Mouse (Mus musculus) heart, adult 2 months (tissue): Measurements from ENCODE around the gene Vps45. TPM values are rescaled to one million over a fixed set of nuclear protein-coding genes. Genes with fewer than 3 reads are reported as not detected.
"Not testable (repeated sequence)": the region's sequence is repeated elsewhere in the genome, so short reads cannot be mapped to it uniquely, and the experiment has no call there.

Experiments used
- DNase-seq, 2 experiments: peaks; one replicate each; pipeline ENCODE4 v3.0.0; 2021
- H3K27ac ChIP-seq: fragments of 200-600 bp; 2 replicates; pipeline ENCODE4 v1.8.1; 2022
- H3K27me3 ChIP-seq: fragments of 200-500 bp; 2 replicates; pipeline ENCODE4 v1.6.1; 2012; ENCODE audit warnings: mild to moderate bottlenecking, low read length, inconsistent platforms, mixed read lengths; ENCODE audit not compliant: control insufficient read depth, insufficient read depth
- H3K36me3 ChIP-seq: fragments of 200-500 bp; 2 replicates; pipeline ENCODE4 v1.6.1; 2012; ENCODE audit warnings: low read length, inconsistent platforms; ENCODE audit not compliant: control insufficient read depth, insufficient read depth
- H3K4me1 ChIP-seq: fragments of 200-500 bp; 2 replicates; pipeline ENCODE4 v1.6.1; 2011; ENCODE audit warnings: low read length; ENCODE audit not compliant: control insufficient read depth, insufficient read depth
- H3K4me3 ChIP-seq: fragments of 200-600 bp; 2 replicates; pipeline ENCODE4 v1.8.1; 2022
- H3K79me2 ChIP-seq: fragments of 200-500 bp; replicated peaks from 2 replicates; pipeline ENCODE4 v1.6.1; 2012; ENCODE audit warnings: mild to moderate bottlenecking, inconsistent platforms, low read length, moderate library complexity, mixed read lengths; ENCODE audit not compliant: control insufficient read depth, insufficient read depth
- H3K9ac ChIP-seq: fragments of 200-500 bp; 2 replicates; pipeline ENCODE4 v1.6.1; 2012; ENCODE audit warnings: low read depth, mild to moderate bottlenecking, control low read depth, inconsistent platforms, low read length, mixed read lengths
- CTCF ChIP-seq: fragments of 200-600 bp; IDR thresholded peaks from 2 replicates; pipeline ENCODE4 v1.8.1; 2022; ENCODE audit warnings: antibody characterized with exemption, mild to moderate bottlenecking, moderate library complexity
- EP300 ChIP-seq: fragments of 200-500 bp; IDR thresholded peaks from 2 replicates; pipeline ENCODE4 v1.6.1; 2011; ENCODE audit warnings: low read depth, low read length, control low read depth; ENCODE audit not compliant: insufficient read depth
- POLR2A ChIP-seq: fragments of 200-500 bp; IDR thresholded peaks from 2 replicates; pipeline ENCODE4 v1.6.1; 2011; ENCODE audit warnings: mild to moderate bottlenecking, low read depth, low read length, control low read depth; ENCODE audit not compliant: insufficient read depth
- WGBS: fragments of 180-500 bp; shearing (Covaris S2); methylation state at CpG from one replicate; pipeline ENCODE4 v1.1.7; 2018; 5-methylcytosine and 5-hydroxymethylcytosine counted together
- intact Hi-C: fragments of 180-260 bp; cut with DNase I; formaldehyde crosslinking; loops from one replicate; pipeline ENCODE4 v1.15.1; 2025
- polyA plus RNA-seq: library from polyadenylated mRNA; depleted of rRNA; stranded (reverse); fragments of >200 nt; gene quantifications from 2 replicates; pipeline ENCODE4 v1.2.3, GENCODE M21; 2012
- total RNA-seq, 2 experiments: library from RNA; stranded (reverse); gene quantifications; 2 replicates each; pipeline ENCODE4 v1.2.3; 2021

Vps45 gene
- total and polyA plus RNA-seq, 3 experiments, result 4.3 to 24.5 (median 23.0) TPM

GRCm38 (mm10) chr3:95972251-95972872 is 85.9 kb downstream of the Vps45 start:
- intact Hi-C loops, result no loop called here
- no peaks in the 10 kb centered on the region for H3K36me3 ChIP-seq
- peak overlapping the region; percentile 23 for H3K27ac ChIP-seq
- H3K4me1 ChIP-seq, result peaks cover 2% of the 10 kb centered on the region
- no peak overlapping the region for H3K9ac ChIP-seq
- H3K79me2 ChIP-seq, result no peaks in the 10 kb centered on the region
- peak; percentile 41; the same call in 1 of the 2 replicates for TF ChIP-seq POLR2A
- TF ChIP-seq EP300, result no peak
- WGBS, result 82% methylated on average over 12 of the region's 12 CpGs
- no peaks in the 10 kb centered on the region for H3K27me3 ChIP-seq
- H3K4me3 ChIP-seq, result no peak overlapping the region
- no peak for DNase-seq

- intact Hi-C loops, H3K4me3 ChIP-seq, DNase-seq, H3K9ac ChIP-seq, H3K4me1 ChIP-seq, H3K36me3 ChIP-seq, H3K79me2 ChIP-seq, H3K27ac ChIP-seq, H3K27me3 ChIP-seq: not testable (repeated sequence)
- WGBS, result 68% methylated on average over 7 of the region's 7 CpGs
Measured at GRCm38 (mm10) chr3:95970661-95971060, 87.6 kb downstream of the Vps45 start.

GRCm38 (mm10) chr3:95969277-95969676 is 89.0 kb downstream of the Vps45 start:
- H3K4me1 ChIP-seq, result peaks cover 1% of the 10 kb centered on the region
- TF ChIP-seq POLR2A, result no peak
- no peak for TF ChIP-seq CTCF
- TF ChIP-seq EP300, result no peak
- no peaks in the 10 kb centered on the region for H3K36me3 ChIP-seq
- DNase-seq, result no peak
- no peaks in the 10 kb centered on the region for H3K27me3 ChIP-seq
- no peaks in the 10 kb centered on the region for H3K79me2 ChIP-seq
- H3K9ac ChIP-seq, result no peak overlapping the region
- H3K4me3 ChIP-seq, result no peak overlapping the region
- H3K27ac ChIP-seq, result no peak overlapping the region
- intact Hi-C loops, result loop anchor here (5.0 kb wide), 1 partner anchor 33 kb away; no protein-coding TSS in a partner anchor
- 81% methylated on average over 1 of the region's 1 CpGs for WGBS

DNA sequence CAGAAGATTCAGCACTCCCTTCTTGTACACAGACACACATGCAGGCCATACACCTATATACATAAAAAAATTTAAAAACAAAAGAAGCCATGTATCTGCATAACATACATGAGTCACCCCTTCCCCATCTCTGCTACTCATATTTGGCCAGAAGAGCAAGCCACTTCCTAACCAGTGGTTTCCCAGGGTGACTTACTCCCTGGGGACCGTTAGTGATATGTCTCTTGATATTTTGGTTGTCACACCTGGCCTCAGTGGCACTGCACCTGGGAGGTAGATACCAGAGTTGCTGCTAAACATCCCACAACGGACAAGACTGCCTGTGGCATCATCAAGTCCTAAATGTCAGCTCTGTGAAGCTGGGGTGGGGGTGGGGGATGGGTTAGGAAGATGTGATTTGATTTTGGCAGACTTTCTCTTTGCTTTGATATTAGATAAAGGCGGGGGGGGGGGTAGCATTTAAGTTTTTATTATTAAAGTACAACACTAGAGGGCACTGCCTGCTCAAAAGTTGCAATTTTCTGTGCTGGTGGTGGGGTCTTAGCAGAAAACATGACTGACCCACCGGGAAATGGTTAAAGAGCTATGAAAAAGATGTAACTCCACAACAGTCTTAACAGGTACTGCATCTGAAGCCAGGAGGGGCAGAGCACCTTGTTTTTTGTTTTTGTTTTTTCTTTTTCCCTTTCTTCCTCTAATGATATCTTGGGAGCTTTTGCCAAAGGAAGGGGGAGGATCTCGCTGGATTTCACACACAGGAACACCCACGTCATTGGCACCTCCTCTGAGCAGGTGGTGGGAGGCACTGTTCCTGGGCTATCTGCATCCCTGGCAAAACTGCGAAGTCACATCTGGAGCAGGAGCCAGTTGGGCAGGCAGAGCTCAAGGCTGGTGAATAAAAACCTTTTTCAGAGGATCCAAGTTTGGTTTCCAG is 92.5 kb downstream of the Vps45 start:
- Histone ChIP-seq H3K4me1 (peaks cover 1% of the 10 kb centered on the region), H3K9ac (no peak overlapping the region), H3K27ac (no peak overlapping the region; the same call in 1 of the 2 replicates), H3K36me3 (no peaks in the 10 kb centered on the region), H3K27me3 (no peaks in the 10 kb centered on the region), H3K79me2 (no peaks in the 10 kb centered on the region), H3K4me3 (peak overlapping the region; percentile 22; the same call in 1 of the 2 replicates)
- intact Hi-C loops, result loop anchor here (1.0 to 5.0 kb wide), 3 partner anchors 37 to 181 kb away; no protein-coding TSS in a partner anchor
- peak; percentile 39 to 51 for DNase-seq
- TF ChIP-seq EP300 (no peak), POLR2A (no peak), CTCF (peak; percentile 77)
- WGBS, result 3% methylated on average over 7 of the region's 7 CpGs

GRCm38 (mm10) chr3:95963681-95964080 is 94.6 kb downstream of the Vps45 start:
- Histone ChIP-seq H3K4me1 (peaks cover 1% of the 10 kb centered on the region), H3K27ac (no peak overlapping the region), H3K27me3 (no peaks in the 10 kb centered on the region), H3K79me2 (no peaks in the 10 kb centered on the region), H3K36me3 (no peaks in the 10 kb centered on the region), H3K9ac (no peak overlapping the region), H3K4me3 (no peak overlapping the region)
- TF ChIP-seq CTCF (peak; percentile 74), EP300 (0 out of 2 replicates have a peak, but pooled peaks have one; percentile 23), POLR2A (no peak)
- intact Hi-C loops, result loop anchor here (2.0 kb wide), 1 partner anchor 183 kb away; no protein-coding TSS in a partner anchor
- no peak for DNase-seq
- 47% methylated on average over 4 of the region's 4 CpGs for WGBS

GRCm38 (mm10) chr3:95963230-95963629 is 95.0 kb downstream of the Vps45 start:
- no peaks in the 10 kb centered on the region for H3K36me3 ChIP-seq
- H3K79me2 ChIP-seq, result no peaks in the 10 kb centered on the region
- no peak overlapping the region for H3K4me3 ChIP-seq
- WGBS, result 58% methylated on average over 2 of the region's 2 CpGs
- H3K9ac ChIP-seq, result no peak overlapping the region
- intact Hi-C loops, result no loop called here
- TF ChIP-seq EP300 (no peak), POLR2A (no peak), CTCF (no peak)
- H3K27ac ChIP-seq, result no peak overlapping the region
- H3K4me1 ChIP-seq, result peaks cover 1% of the 10 kb centered on the region
- no peaks in the 10 kb centered on the region for H3K27me3 ChIP-seq
- DNase-seq, result no peak

DNA sequence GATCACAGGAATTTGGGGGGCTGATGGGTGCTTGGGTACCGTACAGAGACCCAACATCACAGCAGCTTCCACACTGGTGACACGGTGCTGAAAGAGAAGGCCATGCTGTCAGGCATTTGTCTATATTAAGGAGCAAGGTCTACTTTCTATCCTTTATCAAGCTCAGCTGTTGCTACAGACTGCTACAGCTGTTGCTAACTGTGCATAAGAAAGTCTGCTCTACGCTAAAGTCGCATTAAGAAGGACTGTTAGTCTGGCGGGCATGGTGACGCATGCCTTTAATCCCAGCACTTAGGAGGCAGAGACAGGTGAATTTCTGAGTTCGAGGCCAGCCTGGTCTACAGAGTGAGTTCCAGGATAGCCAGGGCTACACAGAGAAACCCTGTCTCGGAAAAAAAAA is 96.1 kb downstream of the Vps45 start:
- DNase-seq, H3K79me2 ChIP-seq, intact Hi-C loops, H3K4me1 ChIP-seq, H3K9ac ChIP-seq, H3K4me3 ChIP-seq, H3K36me3 ChIP-seq, H3K27me3 ChIP-seq: not testable (repeated sequence)
- WGBS, result 73% methylated on average over 8 of the region's 8 CpGs
- H3K27ac ChIP-seq, result peak overlapping the region; percentile 51; the same call in 1 of the 2 replicates
